Mouse (Mus musculus) left cerebral cortex, postnatal 10 days (tissue): Measurements from ENCODE around the gene Ssr1. TPM values are rescaled to one million over a fixed set of nuclear protein-coding genes. Genes with fewer than 3 reads are reported as not detected.

Experiments used
- DNase-seq, 2 experiments: peaks; one replicate each; pipeline ENCODE4 v3.0.0; 2021 to 2022; ENCODE audit warnings: low spot score in 2 of 2, mixed read lengths in 1 of 2; ENCODE audit errors: extremely low spot score in 1 of 2
- intact Hi-C: fragments of 180-260 bp; cut with DNase I; formaldehyde crosslinking; loops from one replicate; pipeline ENCODE4 v1.15.1; 2025
- total RNA-seq, 2 experiments: library from RNA; stranded (reverse); gene quantifications; 2 replicates each; pipeline ENCODE4 v1.2.3; 2021

The Ssr1 gene
- total RNA-seq, 2 experiments from 2014 or later: 85.1 to 87.1 TPM

- intact Hi-C loops: loop anchor here (5.0 kb wide), 2 partner anchors 48 to 63 kb away; partner anchors contain the start of genes Cage1 and Riok1
- no peak for DNase-seq
Observed at GRCm38 (mm10) chr13:37989701-37990100, 4.3 kb downstream of the Ssr1 start.

DNA sequence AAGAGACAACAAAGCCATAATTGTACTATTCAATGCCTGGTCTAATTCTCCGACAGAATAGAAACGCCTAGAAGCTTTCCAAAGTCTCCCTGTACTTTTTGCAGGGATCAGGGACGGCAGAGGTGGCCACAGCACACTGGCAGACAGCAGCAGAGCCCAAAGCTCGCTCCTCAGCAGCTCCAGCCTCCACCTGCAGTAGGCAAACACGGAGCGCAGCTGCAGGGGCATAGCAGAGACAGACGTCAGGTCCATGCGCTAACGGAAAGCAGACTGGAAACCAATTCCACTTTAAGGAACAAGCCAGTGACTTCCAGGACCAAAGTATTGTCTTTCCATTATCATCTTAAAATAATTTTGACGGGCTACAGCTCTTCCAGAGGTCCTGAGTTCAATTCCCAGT is 7.9 kb downstream of the Ssr1 start:
- intact Hi-C loops: loop anchor here (5.0 kb wide), 1 partner anchor 66 kb away; no protein-coding TSS in a partner anchor
- DNase-seq: no peak

GRCm38 (mm10) chr13:37981063-37981462 is 13.0 kb downstream of the Ssr1 start:
- intact Hi-C loops: loop anchor here (5.0 kb wide), 2 partner anchors 81 to 231 kb away; no protein-coding TSS in a partner anchor
- no peak for DNase-seq

GRCm38 (mm10) chr13:37980346-37980745 is 13.7 kb downstream of the Ssr1 start:
- intact Hi-C loops: loop anchor here (5.0 kb wide), 2 partner anchors 82 to 232 kb away; no protein-coding TSS in a partner anchor
- no peak for DNase-seq

- DNase-seq: no peak
- intact Hi-C loops: no loop called here
Observed at GRCm38 (mm10) chr13:37979506-37979905, 14.5 kb downstream of the Ssr1 start.

- intact Hi-C loops: no loop called here
- DNase-seq: no peak
Observed at GRCm38 (mm10) chr13:37974731-37975130, 19.3 kb downstream of the Ssr1 start.

GRCm38 (mm10) chr13:37974036-37974435 is 20.0 kb downstream of the Ssr1 start:
- intact Hi-C loops: no loop called here
- DNase-seq: no peak

- DNase-seq: no peak
- intact Hi-C loops: no loop called here
Observed at GRCm38 (mm10) chr13:37970887-37971530, 23.0 kb downstream of the Ssr1 start.

DNA sequence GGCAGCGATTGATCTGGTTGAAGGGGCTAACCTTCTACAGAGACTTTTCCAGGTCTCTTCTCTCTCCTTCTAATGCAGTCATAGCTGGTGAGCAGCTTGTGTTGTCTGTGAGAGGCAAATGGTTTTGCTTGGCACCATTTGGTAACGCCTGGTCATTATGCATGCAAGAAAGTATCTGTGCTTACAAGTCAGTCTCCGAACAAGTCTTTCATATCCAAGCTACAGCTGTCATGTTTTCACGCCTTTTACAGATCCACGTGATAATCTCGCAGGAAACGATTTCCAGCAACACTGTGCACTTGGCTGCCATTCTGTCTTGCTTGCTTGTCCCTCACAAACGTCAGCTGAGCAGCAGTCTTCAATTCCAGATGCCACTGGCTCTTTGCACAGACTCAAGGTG is 24.0 kb downstream of the Ssr1 start:
- intact Hi-C loops: loop anchor here (5.0 kb wide), 1 partner anchor 518 kb away; no protein-coding TSS in a partner anchor
- peak in 1 of 2 experiments; percentile 45 for DNase-seq

DNA sequence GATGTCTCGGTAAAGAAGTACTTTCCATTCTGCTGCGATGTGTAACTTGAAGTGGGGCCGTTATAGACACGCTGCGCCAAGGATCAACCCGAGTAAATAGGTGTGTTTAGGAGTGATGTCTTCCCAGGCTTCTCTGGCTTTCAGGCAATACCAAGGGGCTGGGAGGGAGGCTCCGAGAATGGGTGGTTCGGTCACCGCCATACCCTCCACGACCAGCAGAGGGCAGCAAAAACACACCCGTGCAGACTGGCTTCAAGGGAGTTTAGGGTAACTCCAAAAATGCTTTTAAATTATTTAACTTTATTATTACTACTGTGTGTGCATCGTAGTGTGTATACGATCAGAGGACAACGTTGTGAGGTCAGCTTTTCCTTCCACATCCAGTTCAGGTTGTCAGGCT is 24.7 kb downstream of the Ssr1 start:
- DNase-seq: peak; percentile 75 to 86
- intact Hi-C loops: loop anchor here (5.0 kb wide), 1 partner anchor 517 kb away; no protein-coding TSS in a partner anchor

DNA sequence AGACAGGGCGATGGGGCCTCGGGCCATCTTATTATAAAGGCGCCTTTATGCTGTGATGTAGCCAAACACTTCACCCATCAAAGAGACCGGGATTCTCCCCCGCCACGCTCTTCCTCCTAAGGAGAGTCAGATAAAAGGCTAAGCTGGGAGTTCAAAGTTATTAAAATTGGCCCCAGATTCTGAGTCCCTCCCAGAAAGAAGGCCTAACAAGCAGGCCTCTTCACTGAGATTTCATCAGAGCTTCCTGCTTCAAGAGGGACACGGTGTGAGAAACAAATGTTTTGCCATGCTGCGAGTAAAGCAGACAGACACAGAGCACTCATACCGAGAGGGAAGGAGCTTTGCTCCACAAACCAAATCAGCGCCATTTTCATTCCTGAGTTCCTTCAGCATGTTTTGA is 26.5 kb downstream of the Ssr1 start:
- DNase-seq: no peak
- intact Hi-C loops: loop anchor here (5.0 kb wide), 1 partner anchor 515 kb away; no protein-coding TSS in a partner anchor

GRCm38 (mm10) chr13:37967052-37967437 is 27.0 kb downstream of the Ssr1 start:
- DNase-seq: no peak
- intact Hi-C loops: loop anchor here (5.0 kb wide), 1 partner anchor 515 kb away; no protein-coding TSS in a partner anchor

DNA sequence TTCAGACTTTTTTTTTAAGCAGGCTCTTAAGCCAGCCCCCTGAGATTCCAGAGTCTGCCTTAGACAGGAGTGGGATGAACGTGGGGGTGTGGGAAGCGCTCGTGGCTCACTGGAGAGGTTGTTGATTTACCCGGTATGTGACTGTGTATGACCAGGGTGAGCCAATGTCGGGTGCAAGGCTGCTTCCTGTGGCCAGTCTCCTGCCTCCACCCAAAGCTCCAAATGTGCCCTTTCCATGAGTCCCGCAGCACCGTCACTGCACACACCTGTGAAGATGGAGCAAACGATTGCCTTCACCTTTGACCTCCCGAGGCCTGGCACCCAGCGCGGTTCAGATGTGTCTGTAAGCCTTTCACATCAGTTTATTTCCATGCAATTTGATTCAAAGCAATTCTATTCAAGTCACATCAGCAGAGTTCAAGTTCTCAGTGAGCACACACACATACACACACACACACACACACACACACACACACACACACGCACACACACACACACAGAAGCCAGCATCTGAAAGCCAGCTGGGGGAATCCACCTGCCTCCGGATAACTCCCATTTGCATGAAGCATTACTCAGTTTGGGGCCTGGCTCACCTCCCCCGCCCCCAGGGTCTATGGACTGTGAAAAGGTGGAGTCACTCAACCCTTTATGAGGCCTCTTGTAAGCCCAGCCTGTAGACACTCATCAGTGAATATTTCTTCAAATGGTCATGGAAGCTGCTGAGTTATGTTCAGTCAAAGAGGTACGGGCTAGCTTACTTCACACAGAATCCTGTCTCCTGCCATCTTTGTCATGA is 27.6 kb downstream of the Ssr1 start:
- no peak for DNase-seq

DNA sequence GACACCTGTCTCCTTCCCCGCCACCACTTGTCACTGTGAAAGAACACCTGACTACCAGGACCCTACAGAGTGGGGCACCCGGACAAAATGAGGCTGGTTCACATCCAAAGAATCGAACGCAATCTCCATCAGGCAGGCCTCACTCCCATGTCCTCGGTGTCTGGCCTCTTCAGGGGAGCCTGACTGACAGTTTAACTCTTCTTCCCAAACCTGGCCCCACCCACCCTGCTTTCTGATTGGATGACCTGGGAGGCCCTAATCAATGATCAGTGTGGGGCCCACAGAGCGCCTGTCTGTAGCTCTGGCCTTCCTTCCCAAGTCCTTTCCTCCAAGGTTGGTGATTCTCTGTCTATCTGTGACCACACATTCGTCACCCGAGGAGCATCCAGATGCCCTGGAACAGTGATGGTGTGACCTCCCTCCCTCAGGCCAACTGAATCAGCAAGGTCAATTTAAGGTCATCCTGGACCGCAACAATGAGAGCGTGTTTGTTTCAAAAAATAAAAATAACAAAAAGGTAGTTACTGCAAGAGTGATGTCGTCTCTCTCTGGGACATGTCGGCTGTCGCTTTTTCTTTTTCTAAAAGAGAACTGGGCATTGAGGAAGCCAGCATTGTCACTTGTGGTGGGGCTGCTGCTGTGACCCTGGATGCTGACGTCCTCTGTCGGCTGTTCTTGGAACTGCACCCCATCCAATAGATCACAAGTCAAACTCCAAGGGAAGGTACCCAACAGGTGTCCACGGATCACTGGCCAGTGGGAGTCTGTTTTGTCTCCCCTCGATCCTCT is 28.7 kb downstream of the Ssr1 start:
- intact Hi-C loops: loop anchor here (5.0 kb wide), 1 partner anchor 513 kb away; no protein-coding TSS in a partner anchor
- no peak for DNase-seq

More for the DNA sequence above, 27.6 kb downstream of the Ssr1 start:
- intact Hi-C loops: loop anchor here (5.0 kb wide), 1 partner anchor 514 kb away; no protein-coding TSS in a partner anchor

DNA sequence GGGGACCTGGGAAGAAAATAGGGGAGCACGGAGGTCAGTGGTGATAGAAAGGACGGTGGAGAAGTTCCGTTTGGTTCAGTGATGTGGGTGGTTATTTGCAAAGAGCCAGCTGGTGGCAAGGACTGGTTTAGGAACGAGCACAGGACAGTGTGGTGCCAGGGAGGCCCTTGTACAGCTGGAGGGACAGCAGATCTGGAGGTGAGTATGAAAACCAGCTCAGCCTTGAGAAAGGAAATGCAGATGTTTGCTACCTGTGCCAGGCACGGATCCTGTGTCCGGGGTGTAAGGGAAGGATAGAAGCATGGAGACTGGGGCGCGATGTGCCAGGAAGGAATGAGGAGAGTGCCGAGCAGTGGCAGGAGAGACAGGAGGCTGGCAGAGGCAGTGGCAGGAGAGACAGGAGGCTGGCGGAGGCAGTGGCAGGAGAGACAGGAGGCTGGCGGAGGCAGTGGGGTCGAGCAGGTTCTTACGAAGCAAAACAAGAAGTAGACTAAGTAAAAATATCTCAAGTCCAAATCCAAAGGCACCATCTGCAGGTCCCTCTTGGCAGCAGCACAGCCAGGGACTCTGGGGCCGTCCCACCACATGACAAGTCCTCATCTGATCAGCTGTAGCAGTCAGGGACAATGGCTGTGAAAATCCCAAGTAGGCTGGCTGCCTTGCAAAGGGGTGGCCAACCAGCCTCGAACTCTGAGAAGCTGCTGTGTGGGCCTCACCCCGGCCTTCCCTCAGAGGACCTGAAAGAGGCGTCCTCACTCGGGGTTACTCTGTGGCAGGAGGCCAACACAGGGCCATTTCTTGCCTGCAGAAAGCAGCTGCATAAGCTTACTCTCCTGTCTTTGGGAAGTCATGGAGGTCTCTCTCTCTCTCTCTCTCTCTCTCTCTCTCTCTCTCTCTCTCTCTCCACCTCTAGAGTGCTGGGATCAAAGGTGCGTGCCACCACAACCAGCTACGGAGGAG is 29.6 kb downstream of the Ssr1 start:
- DNase-seq: no peak
- intact Hi-C loops: loop anchor here (5.0 kb wide), 1 partner anchor 512 kb away; no protein-coding TSS in a partner anchor

DNA sequence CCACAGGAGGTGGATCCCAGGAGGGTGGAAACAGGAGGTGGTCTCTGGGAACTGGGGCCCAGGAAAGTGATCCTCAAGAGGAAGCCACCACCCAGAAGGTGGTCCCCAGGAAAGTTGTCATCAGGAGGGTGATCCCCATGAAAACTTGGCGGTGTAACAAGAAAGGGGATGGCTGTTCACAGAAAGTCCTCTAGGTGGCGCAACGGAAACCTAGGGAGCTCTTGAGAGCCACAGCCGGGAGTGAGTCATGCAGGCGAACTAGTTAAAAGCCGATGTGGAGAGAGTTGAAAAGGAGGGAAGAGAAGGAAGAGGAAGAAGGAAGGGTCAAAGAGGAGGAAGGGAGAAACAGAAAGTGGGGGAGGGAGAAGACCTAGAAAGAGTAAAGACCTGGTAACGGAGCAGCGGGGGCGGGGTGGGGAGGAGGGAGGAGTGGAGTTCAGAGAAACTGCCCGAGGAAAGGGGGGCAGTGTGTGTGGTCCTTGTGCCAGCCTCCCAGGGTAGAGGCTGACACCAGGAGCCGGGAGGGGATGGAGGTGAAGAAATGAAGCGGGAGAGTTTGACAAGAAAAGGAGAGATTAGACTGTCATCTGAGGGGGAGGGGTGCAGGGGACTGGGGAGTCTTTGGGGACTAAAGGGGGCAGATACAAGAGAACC is 30.5 kb downstream of the Ssr1 start:
- DNase-seq: peak; percentile 60 to 81
- intact Hi-C loops: no loop called here

GRCm38 (mm10) chr13:37962541-37962940 is 31.5 kb downstream of the Ssr1 start:
- DNase-seq: no peak
- intact Hi-C loops: no loop called here
